Mouse (Mus musculus) midbrain, embryonic 11.5 days (tissue): ENCODE measurements around the gene Mast1. TPM values are rescaled to one million over a fixed set of nuclear protein-coding genes. Genes with fewer than 3 reads are reported as not detected.

Experiments used
- ATAC-seq: fragments of 200-750 bp; cut with Nextera tagmentation; 2 replicates; pipeline ENCODE4 v1.8.0; 2017; ENCODE audit warnings: moderate TSS enrichment, moderate library complexity; ENCODE audit not compliant: low FRiP score
- DNase-seq: peaks from one replicate; pipeline ENCODE4 v3.0.0; 2015; ENCODE audit warnings: low spot score; ENCODE audit errors: missing footprints
- H3K27ac ChIP-seq: fragments of 300-500 bp; sonication (generic); 2 replicates; pipeline ENCODE4 v1.5.1; 2014; ENCODE audit warnings: low read depth, low read length
- H3K27me3 ChIP-seq: fragments of 300-500 bp; sonication (generic); 2 replicates; pipeline ENCODE4 v1.6.1; 2014; ENCODE audit warnings: mild to moderate bottlenecking, low read length, moderate library complexity, mixed read lengths; ENCODE audit not compliant: control insufficient read depth, insufficient read depth
- H3K36me3 ChIP-seq: fragments of 300-500 bp; sonication (generic); 2 replicates; pipeline ENCODE4 v1.6.1; 2014; ENCODE audit warnings: mild to moderate bottlenecking, low read length, moderate library complexity, mixed read lengths; ENCODE audit not compliant: control insufficient read depth, insufficient read depth
- H3K4me1 ChIP-seq: fragments of 300-500 bp; sonication (generic); 2 replicates; pipeline ENCODE4 v1.6.1; 2014; ENCODE audit warnings: low read length; ENCODE audit not compliant: control insufficient read depth, insufficient read depth
- H3K4me2 ChIP-seq: fragments of 300-500 bp; sonication (generic); 2 replicates; pipeline ENCODE4 v1.6.1; 2014; ENCODE audit warnings: mild to moderate bottlenecking, moderate library complexity
- H3K4me3 ChIP-seq: fragments of 300-500 bp; sonication (generic); 2 replicates; pipeline ENCODE4 v1.5.1; 2014; ENCODE audit warnings: low read depth, low read length
- H3K9ac ChIP-seq: fragments of 300-500 bp; sonication (generic); 2 replicates; pipeline ENCODE4 v1.6.1; 2014; ENCODE audit warnings: low read length
- H3K9me3 ChIP-seq: fragments of 300-500 bp; sonication (generic); 2 replicates; pipeline ENCODE4 v1.6.1; 2016; ENCODE audit warnings: low read length; ENCODE audit not compliant: control insufficient read depth
- WGBS: fragments of 180-500 bp; shearing (Covaris S2); extraction: QIAGEN DNeasy Blood & Tissue Kit; methylation state at CpG from one replicate; pipeline ENCODE4 v1.1.7; 2014; 5-methylcytosine and 5-hydroxymethylcytosine counted together
- polyA plus RNA-seq: library from polyadenylated mRNA; unstranded; fragments of >200 nt; fragmentation: Nextera tagmentation; extraction: Ambion mirVana; gene quantifications from 2 replicates; pipeline ENCODE4 v1.2.1, GENCODE M21; 2014

The Mast1 gene
- polyA plus RNA-seq, 1 experiment from 2014 or later = 8.8 TPM

DNA sequence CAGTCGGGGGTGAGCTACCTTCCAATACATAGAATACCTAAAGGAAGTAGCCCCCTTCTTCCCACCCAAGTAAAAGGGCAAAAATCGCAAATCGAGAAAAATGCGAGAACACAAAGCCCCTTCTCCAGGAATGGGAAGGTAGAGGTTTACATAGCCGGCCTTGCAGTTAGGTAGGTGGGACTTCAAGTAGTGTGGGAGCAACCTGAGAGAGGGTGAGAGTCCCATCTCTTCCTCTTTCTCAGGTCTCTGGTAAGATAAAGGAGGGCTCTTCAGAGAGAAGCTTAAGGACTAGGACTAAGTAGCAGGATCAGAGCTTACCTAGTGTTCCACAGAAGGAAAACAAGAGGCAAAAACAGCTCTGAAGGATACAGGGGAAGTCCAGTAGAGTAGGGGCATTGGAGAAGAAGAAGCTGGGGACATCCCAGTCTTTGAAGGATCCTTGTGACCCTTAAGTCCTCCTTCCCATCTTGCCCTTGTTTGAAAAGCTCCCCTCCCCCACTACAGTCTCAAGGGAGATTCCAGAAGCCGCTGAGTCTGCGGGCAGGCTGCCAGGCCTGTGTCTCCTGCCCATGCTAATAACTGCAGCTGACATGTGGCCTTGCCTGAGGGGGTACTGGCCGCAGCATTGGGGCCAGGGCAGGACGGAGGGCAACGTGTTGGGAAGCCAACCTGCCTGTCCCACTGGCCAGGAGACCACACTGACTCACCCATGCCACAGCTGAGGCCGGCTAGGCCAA lies 43.6 kb upstream of the Mast1 start:
- Histone ChIP-seq H3K4me3 (no peak overlapping the region), H3K4me2 (no peak overlapping the region), H3K27ac (no peak overlapping the region), H3K27me3 (peaks cover 38% of the 10 kb centered on the region), H3K4me1 (peaks cover 54% of the 10 kb centered on the region), H3K9ac (no peak overlapping the region), H3K9me3 (no peaks in the 10 kb centered on the region), H3K36me3 (no peaks in the 10 kb centered on the region)
- DNase-seq (peak; percentile 92), ATAC-seq (no peak)
- WGBS = 39% methylated on average over 11 of the region's 11 CpGs

DNA sequence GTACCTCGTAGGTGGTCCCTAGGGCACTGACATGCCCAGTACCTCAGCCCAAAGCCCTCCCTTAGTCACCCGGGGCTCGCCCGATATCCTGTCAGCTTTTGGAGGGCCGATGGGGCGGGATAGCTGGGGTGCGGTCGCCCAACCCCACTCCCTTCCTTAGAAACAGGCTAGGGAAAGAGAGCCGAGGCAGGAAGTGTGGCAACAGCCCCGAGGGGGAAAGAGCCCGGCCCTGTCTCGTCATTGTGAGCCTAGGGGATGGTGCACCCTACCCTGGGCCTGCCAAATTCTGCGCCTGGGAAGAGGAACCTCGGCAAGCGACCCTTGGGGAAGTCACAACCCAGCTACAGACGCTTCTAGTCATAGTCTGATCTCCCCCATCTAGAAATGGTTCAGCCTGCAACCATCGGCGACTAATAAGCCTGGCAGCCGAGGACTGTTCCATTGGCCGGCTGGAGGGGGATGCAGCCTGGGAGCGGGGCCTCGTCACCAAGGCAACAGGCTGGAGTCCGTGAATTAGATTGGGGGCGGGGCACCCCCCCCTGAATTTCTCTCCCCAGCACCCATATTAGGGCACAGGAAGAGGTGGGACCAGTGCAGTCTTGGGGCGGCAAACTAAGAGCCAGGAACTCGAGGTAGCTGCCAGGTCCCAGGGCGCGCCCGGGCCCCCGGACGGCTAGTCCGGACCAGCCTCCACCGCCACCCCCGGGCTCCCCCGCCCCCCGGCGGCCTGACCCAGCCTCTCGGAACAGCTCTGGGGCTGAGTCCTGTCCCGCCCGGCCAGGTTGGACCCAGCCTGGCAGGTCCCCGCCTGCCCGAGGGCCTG lies 42.7 kb upstream of the Mast1 start:
- Histone ChIP-seq H3K4me1 (peaks cover 46% of the 10 kb centered on the region), H3K9ac (peak overlapping the region; percentile 43; the same call in 1 of the 2 replicates), H3K4me3 (peak overlapping the region; percentile 25), H3K27ac (no peak overlapping the region), H3K4me2 (peak overlapping the region; percentile 50), H3K27me3 (peaks cover 38% of the 10 kb centered on the region), H3K9me3 (no peaks in the 10 kb centered on the region), H3K36me3 (no peaks in the 10 kb centered on the region)
- peak; percentile 98 for DNase-seq
- peak; percentile 23; the same call in 1 of the 2 replicates for ATAC-seq
- 1% methylated on average over 36 of the region's 42 CpGs for WGBS

DNA sequence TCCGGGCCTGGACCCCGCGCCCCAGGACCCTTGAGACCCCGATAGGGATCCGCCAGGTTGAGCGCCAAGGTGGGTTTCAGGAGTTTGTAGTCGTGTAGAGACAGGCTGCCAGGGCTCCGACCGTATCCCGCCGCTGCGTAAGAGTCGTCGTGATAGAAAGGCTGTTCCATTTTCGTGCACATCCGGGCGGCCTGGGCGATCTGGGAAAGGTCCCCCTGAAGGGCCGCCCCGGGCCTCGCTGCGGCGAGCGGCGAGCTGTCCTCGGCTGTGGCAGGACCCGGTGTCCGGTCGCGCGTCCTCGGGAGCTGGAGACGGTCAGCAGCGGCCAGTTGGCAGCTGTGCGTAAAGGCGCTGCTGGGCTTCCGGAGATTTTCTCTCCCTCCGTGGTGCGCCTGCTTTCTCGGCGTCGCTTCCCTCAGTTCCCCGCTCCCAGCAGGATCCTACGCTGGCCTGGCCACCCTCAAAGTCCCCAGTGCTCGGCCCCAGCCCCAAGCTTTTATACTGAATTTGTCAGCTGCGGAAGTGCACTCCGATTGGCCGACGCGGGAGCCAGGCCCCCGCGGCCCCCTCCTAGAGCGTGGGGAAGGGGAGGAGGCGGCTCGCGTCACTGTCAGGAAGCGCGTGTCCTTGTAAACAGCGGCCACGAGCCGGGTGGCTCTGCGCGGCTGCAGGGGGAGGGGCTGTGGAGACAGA lies 41.2 kb upstream of the Mast1 start, which contains the start of gene Junb:
Gene Junb, minus strand, starts transcription at position 471 of the 693 bp plus-strand sequence.
- no peaks in the 10 kb centered on the region for H3K36me3 ChIP-seq
- peak within 1 kb of the TSS; percentile 68 for H3K4me2 ChIP-seq
- 1% methylated on average over 63 of the region's 63 CpGs for WGBS
- ATAC-seq = peak; percentile 49
- H3K4me1 ChIP-seq = peaks cover 43% of the 10 kb centered on the region
- H3K4me3 ChIP-seq = peak within 1 kb of the TSS; percentile 33
- H3K9me3 ChIP-seq = no peaks in the 10 kb centered on the region
- H3K27me3 ChIP-seq = peaks cover 38% of the 10 kb centered on the region
- peak within 1 kb of the TSS; percentile 53 for H3K9ac ChIP-seq
- H3K27ac ChIP-seq = peak within 1 kb of the TSS; percentile 41; the same call in 1 of the 2 replicates
- peak; percentile 97 for DNase-seq

DNA sequence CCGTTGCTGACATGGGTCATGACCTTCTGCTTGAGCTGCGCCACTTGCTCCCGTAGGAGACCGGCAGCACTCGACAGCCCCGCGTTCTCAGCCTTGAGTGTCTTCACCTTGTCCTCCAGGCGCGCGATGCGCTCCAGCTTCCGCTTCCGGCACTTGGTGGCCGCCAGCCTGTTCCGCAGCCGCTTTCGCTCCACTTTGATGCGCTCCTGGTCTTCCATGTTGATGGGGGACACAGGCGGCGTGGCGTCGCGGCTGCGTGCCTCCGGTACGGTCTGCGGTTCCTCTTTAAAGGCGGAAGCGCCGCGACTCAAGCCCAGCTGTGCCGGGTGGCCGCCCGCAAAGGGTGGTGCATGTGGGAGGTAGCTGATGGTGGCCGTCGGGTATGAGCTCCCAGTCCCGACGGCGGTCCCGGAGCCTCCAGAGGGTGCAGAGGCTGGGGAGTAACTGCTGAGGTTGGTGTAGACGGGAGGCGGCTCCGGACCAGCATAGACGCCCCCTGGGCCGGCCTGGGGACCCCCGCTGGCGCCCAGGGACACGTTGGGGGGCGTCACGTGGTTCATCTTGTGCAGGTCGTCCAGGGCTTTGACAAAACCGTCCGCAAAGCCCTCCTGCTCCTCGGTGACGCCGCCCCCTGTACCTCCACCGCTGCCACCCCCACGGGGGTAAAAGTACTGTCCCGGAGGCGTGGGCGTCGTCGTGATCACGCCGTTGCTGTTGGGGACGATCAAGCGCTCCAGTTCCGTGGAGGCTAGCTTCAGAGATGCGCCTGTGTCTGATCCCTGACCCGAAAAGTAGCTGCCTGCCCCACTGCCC lies 40.5 kb upstream of the Mast1 start:
- peak overlapping the region; percentile 53 for H3K9ac ChIP-seq
- H3K27ac ChIP-seq = no peak overlapping the region; the same call in 1 of the 2 replicates
- no peaks in the 10 kb centered on the region for H3K36me3 ChIP-seq
- H3K9me3 ChIP-seq = no peaks in the 10 kb centered on the region
- H3K4me2 ChIP-seq = peak overlapping the region; percentile 68
- no peak for ATAC-seq
- H3K27me3 ChIP-seq = peaks cover 38% of the 10 kb centered on the region
- 1% methylated on average over 70 of the region's 70 CpGs for WGBS
- H3K4me3 ChIP-seq = peak overlapping the region; percentile 33
- DNase-seq = peak; percentile 88
- H3K4me1 ChIP-seq = peaks cover 43% of the 10 kb centered on the region

DNA sequence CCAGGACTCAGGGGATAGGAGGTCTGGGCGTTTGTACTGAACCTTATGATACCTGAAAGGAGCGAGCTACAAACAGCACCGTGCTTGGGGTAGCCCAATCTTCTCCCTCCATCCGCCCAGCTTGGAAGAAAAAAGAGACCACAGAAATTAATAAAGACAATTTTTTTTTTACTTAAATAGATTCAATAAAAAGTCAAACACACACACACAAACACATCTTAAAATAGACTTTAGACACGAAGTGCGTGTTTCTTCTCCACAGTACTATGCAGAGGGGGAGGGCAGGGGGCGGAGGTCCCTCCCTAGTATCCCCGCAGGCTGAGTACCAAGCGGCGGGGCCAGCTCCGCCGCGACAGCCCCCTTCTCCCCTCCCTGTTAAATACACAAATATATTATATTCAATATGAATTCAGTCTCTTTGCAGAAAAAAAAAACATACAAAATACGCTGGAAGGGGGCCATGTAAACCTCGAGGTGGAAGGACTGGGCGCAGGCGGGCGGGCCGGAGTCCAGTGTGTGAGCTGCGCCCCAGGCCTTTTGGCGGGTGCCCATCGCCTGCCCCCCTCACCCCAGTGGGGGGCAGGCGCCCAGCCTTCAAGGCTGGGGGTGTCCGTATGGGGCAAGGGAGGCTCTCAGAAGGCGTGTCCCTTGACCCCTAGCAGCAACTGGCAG lies 39.7 kb upstream of the Mast1 start:
- H3K9ac ChIP-seq = 0 out of 2 replicates have a peak overlapping the region, but pooled peaks have one; percentile 36
- no peak overlapping the region for H3K27ac ChIP-seq
- WGBS = 6% methylated on average over 25 of the region's 25 CpGs
- ATAC-seq = no peak
- H3K9me3 ChIP-seq = no peaks in the 10 kb centered on the region
- peaks cover 43% of the 10 kb centered on the region for H3K4me1 ChIP-seq
- H3K36me3 ChIP-seq = no peaks in the 10 kb centered on the region
- H3K4me2 ChIP-seq = peak overlapping the region; percentile 68
- DNase-seq = no peak
- H3K27me3 ChIP-seq = peaks cover 38% of the 10 kb centered on the region
- H3K4me3 ChIP-seq = peak overlapping the region; percentile 33

DNA sequence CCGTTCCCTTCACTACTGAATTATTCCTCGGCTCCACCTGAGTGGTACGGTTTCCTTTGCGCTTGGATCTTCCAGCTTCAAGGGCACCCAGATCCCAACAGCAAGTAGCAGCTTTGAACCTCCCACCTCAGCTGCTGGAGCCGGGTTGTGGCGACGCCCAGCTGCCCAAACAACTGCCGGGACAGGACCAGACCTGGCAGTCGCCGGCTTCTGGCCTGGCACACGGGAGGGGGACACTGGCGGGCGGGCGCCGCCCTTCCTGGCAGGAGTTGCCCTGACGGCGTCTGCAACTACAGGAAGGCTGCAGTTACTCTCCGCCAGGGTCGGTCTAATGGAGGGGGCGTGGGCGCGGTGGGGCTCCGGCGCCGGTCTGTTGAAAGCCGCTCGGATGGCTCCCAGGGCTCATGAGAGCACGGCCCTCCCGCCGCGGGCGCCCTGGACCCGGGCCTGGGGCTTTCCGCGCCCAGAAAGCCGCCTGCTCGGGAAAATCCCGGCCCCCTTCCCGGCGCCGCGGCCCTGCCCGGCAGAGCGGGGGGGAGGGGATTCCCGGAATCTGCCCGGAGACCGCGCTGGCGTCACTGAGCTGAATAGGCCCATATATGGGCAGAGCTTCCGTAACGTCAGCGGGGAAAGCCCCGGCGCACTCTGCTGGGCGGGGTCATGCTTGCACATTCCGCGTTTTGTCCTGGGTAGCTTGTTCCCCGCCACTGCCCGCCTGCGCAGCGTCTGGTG lies 39.0 kb upstream of the Mast1 start:
- Histone ChIP-seq H3K9ac (peak overlapping the region; percentile 36), H3K4me3 (peak overlapping the region; percentile 33), H3K27ac (no peak overlapping the region), H3K9me3 (no peaks in the 10 kb centered on the region), H3K4me2 (peak overlapping the region; percentile 68), H3K36me3 (0 out of 2 replicates have a peak, but pooled peaks cover 3% of the 10 kb centered on the region), H3K27me3 (peaks cover 36% of the 10 kb centered on the region), H3K4me1 (peaks cover 43% of the 10 kb centered on the region)
- peak; percentile 99 for DNase-seq
- 1% methylated on average over 59 of the region's 61 CpGs for WGBS
- ATAC-seq = peak; percentile 89

DNA sequence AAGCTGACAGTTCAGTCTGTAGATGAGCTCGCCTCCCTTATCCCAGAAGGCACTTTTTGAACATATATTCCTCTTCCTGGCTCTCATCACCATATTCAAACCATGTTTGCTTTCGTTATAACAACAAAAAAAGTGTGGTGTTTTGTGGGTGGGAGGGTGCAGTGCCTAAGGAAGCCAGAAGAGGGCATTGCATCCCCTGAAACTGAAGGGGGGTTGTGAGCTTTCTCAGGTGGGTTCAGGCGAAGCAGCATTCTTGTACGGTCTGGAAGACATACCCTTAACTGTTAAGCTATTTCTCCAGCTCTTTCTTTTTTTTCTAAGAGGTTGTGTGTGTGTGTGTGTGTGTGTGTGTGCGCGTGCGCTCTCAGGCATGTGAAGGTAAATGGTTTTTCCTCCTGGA lies 38.3 kb upstream of the Mast1 start:
- Histone ChIP-seq H3K4me2 (no peak overlapping the region; the same call in 1 of the 2 replicates), H3K27ac (no peak overlapping the region), H3K4me1 (peaks cover 48% of the 10 kb centered on the region), H3K27me3 (peaks cover 35% of the 10 kb centered on the region), H3K9me3 (no peaks in the 10 kb centered on the region), H3K36me3 (0 out of 2 replicates have a peak, but pooled peaks cover 3% of the 10 kb centered on the region), H3K4me3 (no peak overlapping the region), H3K9ac (no peak overlapping the region)
- peak; percentile 93 for DNase-seq
- WGBS = 34% methylated on average over 7 of the region's 7 CpGs
- no peak for ATAC-seq
